Mouse (Mus musculus): ENCODE data around the gene Krt10.
A peak's percentile ranks its signal among the peaks of the same experiment; 100 is the strongest.

Gene Krt10

DNA sequence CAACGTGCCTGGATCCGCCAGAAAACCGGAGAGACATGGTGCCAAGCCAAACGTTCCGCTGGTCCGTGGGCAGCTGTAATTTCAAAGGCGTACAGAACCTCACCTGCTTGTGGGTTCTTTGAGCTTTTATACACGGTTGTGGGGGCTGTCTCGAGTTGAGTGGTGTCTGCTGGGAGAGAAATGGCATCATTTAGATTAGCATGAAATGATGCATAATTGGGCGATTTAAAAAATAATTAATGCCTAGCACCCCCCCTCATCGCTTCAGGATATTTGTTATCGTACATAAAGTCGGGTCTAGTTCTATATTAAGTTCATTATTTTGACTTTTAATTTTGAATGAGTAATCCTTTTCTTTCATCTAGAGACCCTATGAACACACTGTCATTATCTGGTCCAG lies 14.4 kb downstream of the Krt10 start, which contains the start of gene Krt28:
Gene Krt28 (minus strand): TSS at position 101 of the 400 bp plus-strand sequence.
- no peak for DNase-seq (ENCODE audit: low spot score in 2 of 2)

DNA sequence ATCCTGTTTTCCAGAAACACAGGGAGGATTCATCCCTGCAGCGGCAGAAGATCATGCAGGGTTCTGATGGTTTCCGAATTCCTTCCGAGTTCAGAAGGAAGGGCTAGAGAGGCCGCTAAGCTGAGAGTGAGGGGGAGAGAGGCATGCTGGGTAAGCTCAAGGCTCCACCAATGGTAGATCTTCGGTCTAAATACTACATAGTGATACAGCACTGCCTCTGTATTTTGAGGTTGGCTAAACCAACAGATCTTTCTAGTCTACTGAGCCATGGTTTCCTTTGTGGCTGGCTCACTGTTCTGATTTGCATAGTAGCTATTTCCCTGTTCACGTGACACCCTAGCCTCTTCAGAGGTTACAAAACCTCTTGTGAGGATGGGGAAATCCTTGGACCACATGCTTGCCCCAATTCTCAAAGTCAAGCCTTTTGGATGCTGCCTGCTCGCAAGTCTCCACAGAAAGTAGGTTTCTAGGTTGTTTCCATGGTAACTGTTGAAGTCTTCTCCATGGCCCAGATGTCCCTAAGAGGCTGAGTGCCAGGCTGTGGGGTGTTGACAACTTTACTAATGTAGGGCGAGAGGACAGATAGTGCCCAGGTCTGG lies 19.2 kb downstream of the Krt10 start:
- DNase-seq (ENCODE audit: low spot score in 2 of 2): peak; percentile 31 to 57

DNA sequence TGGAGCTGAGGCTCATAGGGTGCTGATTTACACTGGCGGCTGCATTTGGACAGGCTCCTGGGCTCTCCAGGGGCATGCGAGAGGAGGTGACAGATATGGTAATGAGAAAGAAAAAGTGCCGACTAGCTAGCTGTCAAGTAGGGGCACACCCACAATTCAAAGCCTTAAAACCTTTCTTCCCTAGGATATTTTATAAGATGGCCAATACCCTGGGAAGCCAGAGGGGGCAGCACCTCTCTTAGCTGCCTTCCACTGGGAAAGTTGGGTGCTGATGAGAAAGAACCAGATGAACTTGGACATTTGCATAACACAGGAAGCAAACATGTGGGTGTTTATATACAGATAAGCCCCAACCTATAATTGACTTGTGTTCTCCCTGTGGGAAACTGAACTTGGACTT lies 19.9 kb downstream of the Krt10 start:
- DNase-seq (ENCODE audit: low spot score in 2 of 2): no peak

DNA sequence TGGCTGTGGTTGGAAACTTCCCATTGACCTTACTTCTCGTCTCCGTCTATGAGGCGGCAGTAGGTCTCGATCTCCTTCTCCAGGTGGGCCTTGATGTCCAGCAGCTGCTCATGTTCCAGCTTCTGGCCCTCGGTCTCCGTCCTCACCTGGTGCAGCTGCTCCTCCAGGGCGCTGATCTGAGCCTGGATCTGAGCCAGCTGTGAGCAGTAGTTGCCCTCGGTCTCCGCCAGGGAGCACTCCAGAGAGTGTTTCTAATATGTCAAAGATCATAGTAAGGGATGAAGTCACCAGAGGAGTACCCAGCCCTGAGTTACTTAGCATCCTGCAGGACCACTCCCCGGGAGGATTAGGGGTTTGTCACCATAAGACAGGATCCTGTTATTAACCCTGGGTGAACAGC lies 22.4 kb downstream of the Krt10 start:
- no peak for DNase-seq (ENCODE audit: low spot score in 2 of 2)

DNA sequence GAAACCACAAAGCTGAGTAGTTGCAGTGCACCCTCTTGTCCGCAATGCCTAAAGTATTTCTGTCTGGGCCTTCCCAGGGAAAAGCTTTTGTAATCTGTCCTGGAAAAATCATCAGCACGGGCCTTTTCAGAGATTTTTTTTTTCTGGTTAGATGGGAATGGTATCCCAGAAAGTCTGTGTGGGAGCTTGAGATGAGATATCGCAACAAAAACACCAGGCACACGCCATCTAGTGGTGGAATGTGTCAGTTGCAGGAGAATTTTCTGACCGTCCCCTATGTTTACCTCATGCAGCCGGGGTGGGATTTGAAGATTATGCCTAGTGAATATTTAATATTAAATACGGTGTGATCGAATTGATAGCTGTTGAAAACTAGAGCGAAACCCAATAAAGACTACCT lies 24.8 kb downstream of the Krt10 start:
- peak in 1 of 2 experiments; percentile 28 for DNase-seq (ENCODE audit: low spot score in 2 of 2)

DNA sequence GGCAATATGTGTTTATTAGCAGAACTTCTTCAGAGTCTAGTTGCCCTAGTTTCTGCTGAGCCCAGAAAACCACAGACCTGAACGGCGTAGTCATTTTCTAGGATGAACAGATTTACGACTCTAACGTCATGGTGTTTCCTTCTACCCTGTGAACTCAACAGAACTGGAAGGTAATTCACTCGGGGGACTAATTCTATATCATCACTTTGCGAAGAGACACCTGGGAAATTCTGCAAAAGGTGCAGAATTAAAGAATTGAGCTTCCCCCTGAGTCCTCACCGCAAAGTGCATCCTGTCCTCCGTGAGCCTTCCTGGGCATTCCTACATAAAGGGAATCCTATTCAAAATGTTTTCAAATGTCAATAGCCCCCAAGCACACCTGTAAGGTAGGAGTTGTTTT lies 27.7 kb downstream of the Krt10 start:
- no peak for DNase-seq (ENCODE audit: low spot score in 2 of 2)

DNA sequence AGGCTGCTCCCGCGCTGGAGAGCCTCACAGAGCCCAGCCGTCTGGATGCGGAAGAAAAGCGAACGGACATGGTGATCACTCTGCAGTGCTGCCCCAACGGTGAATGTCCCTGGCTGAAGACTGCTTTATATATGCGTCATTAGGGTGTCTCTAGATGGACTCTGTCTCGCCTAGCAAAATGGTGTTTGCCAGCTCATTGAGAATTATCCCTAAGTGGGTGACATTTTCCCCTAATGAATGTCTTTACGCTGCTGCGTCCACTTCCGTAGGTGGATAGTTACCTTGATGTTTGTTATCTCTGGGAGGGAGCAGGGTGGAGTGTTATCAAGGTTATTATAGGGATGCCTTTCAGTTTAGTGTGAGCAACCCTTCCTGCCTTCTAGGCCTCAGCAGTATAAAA lies 38.2 kb downstream of the Krt10 start, which contains the start of gene Krt27:
Gene Krt27 (minus strand): TSS at position 101 of the 400 bp plus-strand sequence.
- no peak for DNase-seq (ENCODE audit: low spot score in 2 of 2)

DNA sequence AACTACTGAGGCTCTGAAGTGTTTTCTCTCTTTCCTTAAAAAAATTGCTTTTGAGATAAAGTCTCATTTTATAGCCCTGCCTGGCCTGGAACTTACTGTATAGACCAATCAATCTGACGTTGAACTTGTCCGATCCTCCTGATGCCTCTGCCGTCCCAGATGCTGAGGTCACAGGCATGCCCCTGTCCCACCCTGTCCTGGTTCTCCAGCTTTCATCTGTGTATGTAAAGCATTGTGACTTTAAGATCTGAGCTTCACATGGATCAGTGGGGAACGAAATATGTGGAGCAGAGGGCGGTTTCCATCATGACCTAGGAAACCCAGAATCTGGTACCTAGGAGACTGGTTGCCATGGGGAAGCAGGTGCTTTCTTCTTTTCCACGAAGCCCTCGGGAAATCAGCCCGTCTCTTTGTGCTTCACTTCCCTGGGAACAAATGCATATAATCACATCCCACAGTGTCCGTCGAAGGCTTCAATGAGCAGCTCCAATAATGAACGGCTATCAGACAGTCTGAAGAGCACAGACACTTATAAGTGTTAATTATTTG lies 49.8 kb downstream of the Krt10 start:
- DNase-seq (ENCODE audit: low spot score in 2 of 2): no peak

DNA sequence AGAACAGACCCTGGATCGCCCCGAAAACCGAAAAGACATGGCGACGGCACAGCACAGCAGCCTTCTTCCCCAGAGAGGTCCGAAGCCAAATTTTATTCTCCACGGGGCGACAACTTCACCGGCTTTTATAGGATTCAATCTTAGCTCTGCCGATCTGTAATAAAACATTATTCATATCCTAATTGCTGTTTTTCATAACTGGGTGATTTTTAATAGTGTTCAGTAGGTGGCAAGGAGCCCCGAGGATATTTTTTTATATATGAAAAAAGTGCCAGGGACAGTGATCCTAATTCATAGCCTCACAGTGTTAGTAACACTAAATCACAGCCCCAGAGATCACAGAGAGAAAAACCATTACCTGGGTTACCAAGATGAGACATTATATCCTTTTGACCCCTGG lies 51.3 kb downstream of the Krt10 start, which contains the start of gene Krt26:
Gene Krt26 (minus strand): TSS at position 101 of the 400 bp plus-strand sequence.
- no peak for DNase-seq (ENCODE audit: low spot score in 2 of 2)

Data from frontal cortex, postnatal 14 days (tissue).